Mouse (Mus musculus): ENCODE data around the gene Zfp637.
A peak's percentile ranks its signal among the peaks of the same experiment; 100 is the strongest.
"Not testable (repeated sequence)": the region's sequence is repeated elsewhere in the genome, so short reads cannot be mapped to it uniquely, and the experiment has no call there.

The Zfp637 gene

GRCm38 (mm10) chr6:117840686-117841510 is at the start of gene Zfp637:
Gene Zfp637, plus strand, starts transcription at chr6:117841180.
- peak; percentile 94 to 96 for DNase-seq

DNA sequence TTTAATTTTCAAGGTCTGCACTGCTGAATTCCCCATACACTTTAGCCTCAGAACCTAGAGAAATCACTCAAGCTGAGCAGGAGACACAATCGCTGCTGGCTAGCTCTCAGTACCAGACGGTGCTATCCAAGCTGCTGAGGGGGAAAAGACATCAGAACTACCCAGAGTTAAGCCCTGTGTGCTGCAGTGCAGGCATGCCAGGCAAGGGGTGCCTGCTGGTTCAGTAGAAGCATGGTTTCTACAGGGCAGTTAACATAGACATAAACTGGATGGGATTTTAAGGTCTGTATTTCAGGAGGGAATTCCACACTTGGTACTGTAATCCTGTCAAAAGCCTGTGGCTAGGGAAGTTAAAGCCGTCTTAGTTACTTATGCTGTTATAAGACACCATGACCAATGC is 45.7 kb upstream of the Zfp637 start:
- no peak for DNase-seq

DNA sequence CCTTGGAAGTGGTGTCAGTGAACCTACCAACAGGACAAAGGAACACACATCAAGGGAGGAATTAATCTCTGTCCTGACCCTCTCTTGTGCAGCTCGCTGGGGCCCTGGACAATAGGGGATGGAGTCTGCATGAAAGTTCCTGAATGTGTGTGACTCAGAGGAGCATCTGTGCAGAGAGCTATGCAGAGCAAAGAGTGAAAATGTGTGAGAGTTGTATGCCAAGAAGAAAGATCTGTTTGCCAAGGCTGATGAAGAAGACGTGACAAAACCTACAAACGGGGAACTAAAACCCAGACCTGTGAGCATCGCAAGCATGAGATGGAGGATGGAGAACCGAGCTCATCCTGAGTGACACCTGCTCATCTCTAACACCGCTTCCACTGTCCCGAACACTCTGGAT is 40.2 kb upstream of the Zfp637 start:
- no peak for DNase-seq

GRCm38 (mm10) chr6:117801801-117802200 is 39.2 kb upstream of the Zfp637 start:
- no peak for DNase-seq

DNA sequence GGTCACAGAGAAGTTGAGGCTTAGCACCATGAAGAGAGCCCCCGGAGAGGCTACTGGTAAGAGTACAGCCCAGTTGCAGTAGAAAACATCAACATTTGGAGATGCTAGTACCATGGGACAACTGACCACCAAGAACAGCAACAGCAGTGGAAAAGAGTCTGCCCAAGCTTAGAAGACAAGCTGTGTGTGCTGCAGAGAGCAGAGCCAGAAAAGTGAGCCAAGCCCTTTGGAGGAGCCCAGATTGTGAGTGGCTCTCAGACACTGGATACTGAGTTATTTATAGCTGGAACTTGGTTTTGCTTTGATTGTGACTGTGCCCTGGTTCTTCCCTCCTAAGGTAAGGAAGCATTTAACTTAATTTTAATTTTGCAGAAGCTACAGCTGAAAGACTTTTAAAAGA is 33.2 kb upstream of the Zfp637 start:
- DNase-seq: no peak

DNA sequence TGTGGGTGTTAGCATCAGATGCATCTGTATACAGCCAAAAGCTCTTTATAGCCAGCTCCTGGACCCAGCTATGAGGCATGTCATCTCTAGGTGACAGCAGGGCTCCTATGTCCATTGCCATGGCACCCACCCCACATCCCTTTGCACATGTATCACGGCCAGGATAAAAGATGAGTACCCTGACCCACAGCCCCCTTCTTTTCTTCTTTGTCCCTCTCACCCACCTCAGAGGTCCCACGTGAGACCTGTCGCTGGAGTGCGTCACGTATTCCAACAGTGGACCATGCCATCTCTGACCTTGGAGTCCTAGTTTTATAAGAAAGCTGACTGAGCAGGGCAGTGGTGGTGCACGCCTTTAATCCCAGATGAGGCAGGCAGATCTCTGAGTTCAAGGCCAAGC is 31.2 kb upstream of the Zfp637 start:
- DNase-seq: no peak

DNA sequence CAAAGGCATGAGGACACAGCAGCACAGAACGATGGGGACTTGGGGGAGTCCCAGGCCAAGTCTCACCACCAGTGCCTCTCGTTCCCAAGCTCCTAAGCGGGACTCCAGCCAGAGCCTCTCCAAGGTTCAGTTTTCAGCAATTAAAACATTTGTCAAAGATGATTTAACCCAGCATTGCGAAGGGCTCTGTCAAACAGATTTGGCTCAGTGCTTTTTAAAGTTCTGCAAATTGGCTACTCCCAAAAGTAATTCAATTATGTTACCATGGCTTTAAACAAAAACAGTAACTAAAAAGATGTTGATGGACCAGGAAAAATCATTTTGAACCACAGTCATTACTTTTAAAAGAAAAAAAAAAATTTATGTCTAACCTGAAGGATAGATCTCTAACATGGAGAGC is 30.3 kb upstream of the Zfp637 start:
- DNase-seq: no peak

DNA sequence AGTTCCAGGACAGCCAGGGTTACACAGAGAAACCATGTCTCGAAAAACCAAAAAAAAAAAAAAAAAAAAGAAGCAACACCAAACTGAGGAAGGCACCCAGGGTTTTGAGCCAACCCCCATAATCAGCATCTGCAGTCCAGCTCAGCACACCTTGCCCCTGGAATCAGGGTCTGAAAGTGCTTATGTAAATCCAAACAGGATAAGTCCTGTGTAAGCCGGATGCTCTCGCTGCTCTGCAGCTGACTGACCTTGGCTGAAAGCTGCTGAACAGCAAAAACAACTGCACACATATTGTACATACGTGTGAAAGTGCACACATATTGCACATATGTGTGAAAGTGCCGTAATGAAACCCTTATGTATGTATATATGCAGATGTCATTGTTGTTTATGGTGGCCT is 29.7 kb upstream of the Zfp637 start:
- no peak for DNase-seq

DNA sequence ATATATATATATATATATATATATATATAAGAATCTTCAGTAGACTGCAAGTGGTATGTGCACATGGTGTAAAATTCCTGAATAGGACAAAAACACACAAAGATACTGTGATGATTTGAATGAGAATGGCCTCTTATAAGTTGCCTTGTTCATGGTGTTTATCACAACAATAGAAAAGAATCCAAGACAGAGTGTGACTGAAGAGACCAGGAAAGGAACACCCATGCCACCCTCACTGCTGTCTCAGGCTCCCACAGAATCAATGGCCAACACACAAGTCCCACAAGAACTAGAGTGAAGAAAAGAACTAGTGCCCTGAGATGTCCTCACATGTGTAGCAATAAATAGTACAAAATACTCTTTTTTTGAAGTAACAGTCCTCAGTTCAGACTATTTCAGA is 26.3 kb upstream of the Zfp637 start:
- DNase-seq: no peak

DNA sequence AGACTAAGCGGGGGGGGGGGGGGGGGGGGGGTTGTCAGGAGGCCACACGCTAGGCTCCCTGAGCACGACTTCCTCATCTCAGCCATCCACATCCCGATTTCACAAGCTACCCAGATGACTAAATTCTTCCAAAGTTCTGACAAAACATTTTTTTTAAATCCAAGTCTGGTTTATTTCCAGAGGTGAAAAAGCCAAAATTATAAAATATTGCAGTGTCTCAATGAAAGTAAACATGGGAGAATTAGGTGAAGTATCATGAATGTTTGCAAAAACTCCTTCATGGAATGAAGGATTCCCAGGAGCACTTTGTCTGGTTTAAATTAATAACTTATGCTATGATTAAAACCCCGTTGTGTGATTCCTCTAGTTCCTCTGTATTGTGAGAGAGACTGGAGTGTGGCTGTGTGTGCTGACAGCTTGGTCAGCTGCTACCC is 23.9 kb upstream of the Zfp637 start:
- no peak for DNase-seq

DNA sequence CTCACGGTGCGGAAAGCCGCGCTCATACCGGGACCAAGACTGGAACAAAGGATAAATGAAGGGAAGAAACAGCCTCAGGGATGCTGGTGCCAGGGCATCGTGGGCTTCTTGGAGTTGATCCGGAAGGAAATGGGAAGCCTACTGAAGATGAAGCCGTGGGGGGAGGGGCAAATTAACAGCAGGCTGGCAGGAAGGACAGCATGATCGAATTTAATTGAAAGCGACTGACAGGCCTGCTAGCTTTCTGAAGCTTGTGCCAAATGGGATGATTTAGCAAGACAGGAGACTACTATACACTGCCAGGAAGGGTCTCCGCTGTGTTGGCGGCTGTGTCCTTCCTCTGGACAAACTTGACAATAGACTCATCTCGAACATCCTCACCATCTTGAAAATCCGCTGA is 20.7 kb upstream of the Zfp637 start:
- no peak for DNase-seq

GRCm38 (mm10) chr6:117825369-117825768 is 15.6 kb upstream of the Zfp637 start:
- peak; percentile 74 to 78 for DNase-seq

DNA sequence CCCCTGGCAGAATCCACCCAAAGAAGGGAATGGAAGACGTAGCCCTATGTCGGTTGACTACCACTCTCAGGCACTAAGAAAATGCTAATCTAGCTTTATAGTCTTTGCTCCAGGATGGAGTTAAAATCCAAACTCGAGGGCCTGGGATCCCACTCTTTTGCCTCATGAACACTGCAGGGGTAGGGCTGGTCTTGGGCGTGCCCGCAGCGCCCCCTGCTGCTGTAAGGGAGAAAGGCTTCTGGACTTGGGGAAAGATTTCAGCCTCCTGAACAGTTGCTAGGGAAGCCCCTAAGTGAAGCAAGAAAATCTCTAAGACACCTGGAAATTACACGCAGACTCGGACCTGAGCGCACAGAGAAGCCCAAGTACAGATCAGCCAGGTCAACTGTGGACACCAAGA is 12.7 kb upstream of the Zfp637 start:
- DNase-seq: peak; percentile 64 to 77

GRCm38 (mm10) chr6:117841511-117841955 is 553 bp downstream of the Zfp637 start:
- no peak for DNase-seq

DNA sequence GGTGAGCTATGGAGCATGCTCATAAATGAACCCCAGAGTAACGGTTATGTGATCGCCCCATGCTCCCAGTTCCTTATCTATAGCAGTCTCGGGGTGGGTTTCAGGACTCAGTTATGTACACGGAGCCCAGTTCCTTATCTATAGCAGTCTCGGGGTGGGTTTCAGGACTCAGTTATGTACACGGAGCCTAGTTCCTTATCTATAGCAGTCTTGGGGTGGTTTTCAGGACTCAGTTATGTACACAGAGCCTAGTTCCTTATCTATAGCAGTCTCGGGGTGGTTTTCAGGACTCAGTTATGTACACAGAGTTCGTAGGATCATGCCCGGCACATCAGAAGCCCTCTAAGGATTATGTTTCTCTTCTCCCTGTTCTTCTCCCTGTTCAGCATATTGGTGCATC is 3.6 kb downstream of the Zfp637 start:
- DNase-seq: no peak

DNA sequence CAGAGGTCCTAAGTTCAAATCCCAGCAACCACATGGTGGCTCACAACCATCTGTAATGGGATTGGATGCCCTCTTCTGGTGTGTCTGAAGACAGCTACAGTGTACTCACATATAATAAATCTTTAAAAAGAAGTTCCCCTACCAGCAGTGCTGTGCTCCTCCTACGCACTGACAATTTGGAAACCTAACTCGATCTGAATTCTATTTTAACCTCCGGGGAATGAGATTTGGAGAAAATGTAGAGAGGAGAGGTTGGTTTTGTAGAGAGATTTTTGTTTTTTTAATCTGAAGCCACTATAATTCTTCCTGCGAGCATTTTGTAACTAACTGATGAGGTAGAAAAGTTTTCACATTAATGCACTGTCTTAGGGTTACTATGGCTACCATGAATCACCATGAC is 5.7 kb downstream of the Zfp637 start:
- DNase-seq: not testable (repeated sequence)

DNA sequence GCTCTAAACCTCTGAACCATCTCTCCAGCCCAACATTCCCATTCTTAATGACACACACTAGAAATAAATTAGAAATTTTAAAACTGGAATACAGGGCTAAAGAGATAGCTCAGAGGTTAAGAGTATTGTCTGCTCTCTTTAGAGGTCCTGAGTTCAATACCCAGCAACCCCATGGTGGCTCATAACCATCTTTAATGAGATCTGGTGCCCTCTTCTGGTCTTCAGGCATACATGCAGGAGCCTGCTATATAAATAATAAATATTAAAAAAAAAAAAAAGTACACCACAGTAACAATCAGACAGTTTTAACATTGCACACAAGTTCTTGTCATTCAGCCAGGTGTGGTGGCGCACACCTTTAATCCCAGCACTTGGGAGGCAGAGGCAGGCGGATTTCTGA is 6.8 kb downstream of the Zfp637 start:
- no peak for DNase-seq

GRCm38 (mm10) chr6:117848577-117848976 is 7.6 kb downstream of the Zfp637 start:
- no peak for DNase-seq

DNA sequence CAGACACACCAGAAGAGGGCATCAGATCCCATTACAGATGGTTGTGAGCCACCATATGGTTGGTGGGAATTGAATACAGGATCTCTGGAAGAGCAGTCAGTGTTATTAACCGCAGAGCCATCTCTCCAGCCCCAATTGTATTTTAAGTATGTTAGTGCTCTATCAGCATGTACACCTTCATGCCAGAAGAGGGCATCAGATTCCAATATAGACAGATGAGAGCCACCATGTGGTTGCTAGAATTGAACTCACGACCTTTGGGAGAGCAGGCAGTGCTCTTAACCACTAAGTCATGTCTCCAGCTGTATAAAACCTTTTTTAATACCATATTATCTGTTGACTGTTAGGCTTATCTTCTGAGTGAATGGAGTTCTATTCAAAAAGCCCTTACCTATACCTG is 10.8 kb downstream of the Zfp637 start:
- no peak for DNase-seq

DNA sequence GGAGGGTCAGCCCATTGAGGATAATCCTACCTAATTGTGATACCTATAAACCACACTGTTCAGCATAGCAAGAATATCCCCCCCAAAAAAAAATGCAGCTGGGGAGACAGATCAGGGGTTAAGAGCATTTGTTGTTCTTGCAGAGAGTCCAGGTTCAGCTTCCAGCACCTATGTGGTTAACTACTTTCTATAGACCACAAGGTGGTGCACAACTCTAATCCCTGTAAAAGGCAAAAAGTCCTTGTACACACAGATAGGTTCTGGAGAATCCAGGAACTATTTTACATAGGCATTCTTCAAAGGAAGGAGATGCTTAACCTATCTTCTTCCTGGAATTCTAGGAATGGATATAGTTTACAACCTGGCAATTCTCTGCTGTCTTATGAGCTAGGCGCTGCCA is 17.0 kb downstream of the Zfp637 start:
- no peak for DNase-seq

GRCm38 (mm10) chr6:117861848-117862247 is 20.9 kb downstream of the Zfp637 start, which contains the start of gene Zfp239:
Gene Zfp239, plus strand, starts transcription at chr6:117862100.
- DNase-seq: peak in 1 of 2 experiments; percentile 47

DNA sequence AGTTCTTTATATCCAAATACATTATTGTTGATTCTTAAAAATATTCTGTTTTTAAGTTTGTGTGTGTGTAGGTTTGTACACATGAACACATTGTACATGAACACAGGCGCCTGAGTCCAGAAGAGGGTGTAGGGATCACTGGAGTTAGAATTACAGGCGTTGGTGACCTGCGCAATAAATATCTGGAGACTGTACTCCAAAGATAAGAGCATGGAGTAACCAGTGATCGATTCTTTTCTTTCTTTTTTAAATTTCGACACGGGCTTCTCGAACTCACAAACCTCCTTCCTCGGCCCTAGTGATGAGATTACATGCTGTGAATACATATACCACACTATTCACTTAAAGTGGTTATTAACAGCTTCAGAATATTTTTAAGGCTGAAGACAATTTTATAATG is 21.5 kb downstream of the Zfp637 start:
- DNase-seq: no peak

DNA sequence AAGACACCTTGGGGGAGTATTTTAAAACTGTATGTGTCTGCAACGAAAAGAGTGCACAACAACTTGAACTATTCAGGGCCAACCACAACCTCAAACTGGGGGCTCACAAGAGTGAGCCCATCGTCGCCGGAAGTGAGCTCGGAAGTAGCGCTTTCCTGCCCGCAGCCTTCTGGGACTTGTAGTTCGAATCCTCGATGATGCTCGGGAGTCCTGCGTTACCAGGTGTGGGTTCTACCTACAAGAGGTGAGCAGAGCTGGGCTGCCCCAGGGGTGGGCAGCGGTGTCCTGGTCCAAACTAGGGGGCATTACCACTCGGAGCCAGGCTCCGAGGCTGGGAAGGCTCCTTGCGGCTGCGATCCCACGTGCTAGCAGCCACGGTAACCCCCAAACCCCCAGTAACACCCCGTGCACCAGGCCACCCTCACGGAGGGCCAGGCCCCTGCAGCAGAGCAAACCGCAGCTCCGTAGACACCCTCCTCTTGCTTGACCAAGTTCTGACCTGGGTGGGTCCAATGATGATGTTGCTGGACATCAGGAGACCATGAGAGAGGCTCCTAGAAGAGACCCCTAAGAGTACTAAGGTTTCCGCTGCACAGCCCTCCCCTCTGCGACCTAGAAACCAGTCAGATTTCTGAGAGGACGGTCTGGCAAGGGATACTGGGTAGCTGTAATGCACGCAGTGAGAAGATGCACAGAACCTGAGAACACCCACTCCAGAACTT is 22.1 kb downstream of the Zfp637 start:
- peak; percentile 66 to 77 for DNase-seq

GRCm38 (mm10) chr6:117863751-117864150 is 22.8 kb downstream of the Zfp637 start:
- no peak for DNase-seq

Data from kidney, postnatal 25 days (tissue).